Mouse (Mus musculus) midbrain, embryonic 14.5 days (tissue): ENCODE data around the gene Gm17428. TPM values are rescaled to one million over a fixed set of nuclear protein-coding genes. Genes with fewer than 3 reads are reported as not detected.
"Not testable (repeated sequence)": the region's sequence is repeated elsewhere in the genome, so short reads cannot be mapped to it uniquely, and the experiment has no call there.

Experiments used
- ATAC-seq: fragments of 200-750 bp; cut with Nextera tagmentation; 2 replicates; pipeline ENCODE4 v1.8.0; 2017; ENCODE audit warnings: moderate number of reproducible peaks, moderate library complexity; ENCODE audit not compliant: low FRiP score, low TSS enrichment
- DNase-seq: peaks from one replicate; pipeline ENCODE4 v3.0.0-alpha.2; 2015
- H3K27ac ChIP-seq: fragments of 300-500 bp; sonication (generic); replicated peaks from 2 replicates; pipeline ENCODE4 v1.5.1; 2014; ENCODE audit warnings: mild to moderate bottlenecking, low read depth, low read length, moderate library complexity
- H3K27me3 ChIP-seq: fragments of 300-500 bp; sonication (generic); 2 replicates; pipeline ENCODE4 v1.6.1; 2014; ENCODE audit warnings: low read length, control low read depth, mixed read lengths; ENCODE audit not compliant: control insufficient read depth, insufficient read depth
- H3K36me3 ChIP-seq: fragments of 300-500 bp; sonication (generic); 2 replicates; pipeline ENCODE4 v1.6.1; 2014; ENCODE audit warnings: low read length, control low read depth; ENCODE audit not compliant: control insufficient read depth, insufficient read depth
- H3K4me1 ChIP-seq: fragments of 300-500 bp; sonication (generic); 2 replicates; pipeline ENCODE4 v1.6.1; 2014; ENCODE audit warnings: mild to moderate bottlenecking, antibody characterized with exemption, low read length, control low read depth; ENCODE audit not compliant: control insufficient read depth, insufficient read depth
- H3K4me2 ChIP-seq: fragments of 300-500 bp; sonication (generic); 2 replicates; pipeline ENCODE4 v1.6.1; 2014; ENCODE audit warnings: mild to moderate bottlenecking, low read length, moderate library complexity
- H3K4me3 ChIP-seq: fragments of 300-500 bp; sonication (generic); replicated peaks from 2 replicates; pipeline ENCODE4 v1.5.1; 2014; ENCODE audit warnings: low read depth, low read length
- H3K9ac ChIP-seq: fragments of 300-500 bp; sonication (generic); replicated peaks from 2 replicates; pipeline ENCODE4 v1.6.1; 2014; ENCODE audit warnings: mild to moderate bottlenecking, low read length, moderate library complexity
- H3K9me3 ChIP-seq: fragments of 300-500 bp; sonication (generic); 2 replicates; pipeline ENCODE4 v1.6.1; 2016; ENCODE audit warnings: low read length, control low read depth, mixed read lengths; ENCODE audit not compliant: control insufficient read depth
- WGBS: fragments of 180-500 bp; shearing (Covaris S2); extraction: QIAGEN DNeasy Blood & Tissue Kit; methylation state at CpG from one replicate; pipeline ENCODE4 v1.1.7; 2014; 5-methylcytosine and 5-hydroxymethylcytosine counted together
- polyA plus RNA-seq: library from polyadenylated mRNA; unstranded; fragments of >200 nt; fragmentation: Nextera tagmentation; extraction: Ambion mirVana; gene quantifications from 2 replicates; pipeline ENCODE4 v1.2.1, GENCODE M21; 2014

Gene Gm17428
- polyA plus RNA-seq, 1 experiment from 2014 or later, result not detected

- H3K36me3 ChIP-seq, result not testable (repeated sequence)
- 90% methylated on average over 9 of the region's 11 CpGs for WGBS
Measured at GRCm38 (mm10) chr14:54947008-54947407, 29.7 kb upstream of the Gm17428 start.

GRCm38 (mm10) chr14:54948781-54949180 is 28.0 kb upstream of the Gm17428 start:
- Histone ChIP-seq H3K36me3 (no peaks in the 10 kb centered on the region), H3K9me3 (no peaks in the 10 kb centered on the region), H3K27me3 (no peaks in the 10 kb centered on the region), H3K27ac (no peak overlapping the region), H3K4me2 (no peak overlapping the region), H3K9ac (no peak overlapping the region), H3K4me1 (no peaks in the 10 kb centered on the region), H3K4me3 (no peak overlapping the region)
- DNase-seq (no peak), ATAC-seq (no peak)
- WGBS, result 93% methylated on average over 9 of the region's 9 CpGs

More at GRCm38 (mm10) chr14:54947008-54947407, 29.7 kb upstream of the Gm17428 start:
- H3K27ac ChIP-seq, H3K4me1 ChIP-seq, H3K4me3 ChIP-seq, H3K9me3 ChIP-seq, H3K27me3 ChIP-seq, ATAC-seq, H3K9ac ChIP-seq, H3K4me2 ChIP-seq, DNase-seq: not testable (repeated sequence)

- Histone ChIP-seq H3K27ac (no peak overlapping the region), H3K4me3 (no peak overlapping the region), H3K36me3 (no peaks in the 10 kb centered on the region), H3K4me2 (no peak overlapping the region), H3K9me3 (no peaks in the 10 kb centered on the region), H3K27me3 (no peaks in the 10 kb centered on the region), H3K4me1 (no peaks in the 10 kb centered on the region), H3K9ac (no peak overlapping the region)
- ATAC-seq (no peak), DNase-seq (no peak)
- WGBS, result 65% methylated on average over 12 of the region's 12 CpGs
Measured at GRCm38 (mm10) chr14:54950493-54950892, 26.2 kb upstream of the Gm17428 start.

GRCm38 (mm10) chr14:54951587-54951986 is 25.1 kb upstream of the Gm17428 start:
- H3K36me3 ChIP-seq, result no peaks in the 10 kb centered on the region
- no peak overlapping the region for H3K27ac ChIP-seq
- H3K27me3 ChIP-seq, result no peaks in the 10 kb centered on the region
- DNase-seq, result no peak
- H3K4me3 ChIP-seq, result no peak overlapping the region
- H3K4me1 ChIP-seq, result no peaks in the 10 kb centered on the region
- 81% methylated on average over 6 of the region's 6 CpGs for WGBS
- ATAC-seq, result no peak
- H3K9me3 ChIP-seq, result no peaks in the 10 kb centered on the region
- H3K9ac ChIP-seq, result no peak overlapping the region
- no peak overlapping the region for H3K4me2 ChIP-seq

- no peaks in the 10 kb centered on the region for H3K36me3 ChIP-seq
- H3K4me1 ChIP-seq, result no peaks in the 10 kb centered on the region
- no peak overlapping the region for H3K27ac ChIP-seq
- H3K27me3 ChIP-seq, result no peaks in the 10 kb centered on the region
- H3K9ac ChIP-seq, result no peak overlapping the region
- no peaks in the 10 kb centered on the region for H3K9me3 ChIP-seq
- DNase-seq (no peak), ATAC-seq (no peak)
- 94% methylated on average over 8 of the region's 8 CpGs for WGBS
- H3K4me2 ChIP-seq, result no peak overlapping the region
- no peak overlapping the region for H3K4me3 ChIP-seq
Measured at GRCm38 (mm10) chr14:54953664-54954206, 23.0 kb upstream of the Gm17428 start.

GRCm38 (mm10) chr14:54954474-54954873 is 22.3 kb upstream of the Gm17428 start:
- Histone ChIP-seq H3K27ac (no peak overlapping the region), H3K4me1 (no peaks in the 10 kb centered on the region), H3K4me3 (no peak overlapping the region), H3K9me3 (no peaks in the 10 kb centered on the region), H3K27me3 (no peaks in the 10 kb centered on the region), H3K4me2 (no peak overlapping the region), H3K36me3 (no peaks in the 10 kb centered on the region), H3K9ac (no peak overlapping the region)
- WGBS, result 87% methylated on average over 3 of the region's 3 CpGs
- ATAC-seq (no peak), DNase-seq (no peak)

GRCm38 (mm10) chr14:54955481-54955880 is 21.3 kb upstream of the Gm17428 start:
- no peak overlapping the region for H3K4me3 ChIP-seq
- H3K9me3 ChIP-seq, result no peaks in the 10 kb centered on the region
- no peak overlapping the region for H3K27ac ChIP-seq
- H3K36me3 ChIP-seq, result no peaks in the 10 kb centered on the region
- DNase-seq (no peak), ATAC-seq (no peak)
- WGBS, result 89% methylated on average over 3 of the region's 3 CpGs
- no peaks in the 10 kb centered on the region for H3K4me1 ChIP-seq
- no peak overlapping the region for H3K9ac ChIP-seq
- H3K27me3 ChIP-seq, result no peaks in the 10 kb centered on the region
- H3K4me2 ChIP-seq, result no peak overlapping the region

GRCm38 (mm10) chr14:54956533-54956932 is 20.2 kb upstream of the Gm17428 start:
- Histone ChIP-seq H3K4me3 (no peak overlapping the region), H3K9me3 (no peaks in the 10 kb centered on the region), H3K4me2 (no peak overlapping the region), H3K27ac (no peak overlapping the region), H3K9ac (no peak overlapping the region), H3K4me1 (no peaks in the 10 kb centered on the region), H3K36me3 (no peaks in the 10 kb centered on the region), H3K27me3 (no peaks in the 10 kb centered on the region)
- no peak for DNase-seq
- 89% methylated on average over 9 of the region's 9 CpGs for WGBS
- ATAC-seq, result no peak

- no peaks in the 10 kb centered on the region for H3K4me1 ChIP-seq
- H3K4me2 ChIP-seq, result no peak overlapping the region
- H3K9me3 ChIP-seq, result no peaks in the 10 kb centered on the region
- ATAC-seq (no peak), DNase-seq (no peak)
- WGBS, result 81% methylated on average over 4 of the region's 4 CpGs
- H3K4me3 ChIP-seq, result no peak overlapping the region
- no peaks in the 10 kb centered on the region for H3K27me3 ChIP-seq
- H3K36me3 ChIP-seq, result no peaks in the 10 kb centered on the region
- no peak overlapping the region for H3K9ac ChIP-seq
- H3K27ac ChIP-seq, result no peak overlapping the region
Measured at GRCm38 (mm10) chr14:54958503-54958902, 18.2 kb upstream of the Gm17428 start.
